Mouse (Mus musculus) forebrain, embryonic 16.5 days (tissue): ENCODE data around the gene Tmigd1. TPM values are rescaled to one million over a fixed set of nuclear protein-coding genes. Genes with fewer than 3 reads are reported as not detected.

Source experiments
- ATAC-seq: fragments of 200-750 bp; cut with Nextera tagmentation; 2 replicates; pipeline ENCODE4 v1.8.0; 2017; ENCODE audit warnings: mild to moderate bottlenecking, moderate library complexity
- H3K27ac ChIP-seq: fragments of 300-500 bp; sonication (generic); 2 replicates; pipeline ENCODE4 v1.5.1; 2014; ENCODE audit warnings: low read length, control low read depth
- H3K27me3 ChIP-seq: fragments of 300-500 bp; sonication (generic); replicated peaks from 2 replicates; pipeline ENCODE4 v1.6.1; 2014; ENCODE audit warnings: low read length; ENCODE audit not compliant: control insufficient read depth, insufficient read depth
- H3K36me3 ChIP-seq: fragments of 300-500 bp; sonication (generic); 2 replicates; pipeline ENCODE4 v1.6.1; 2014; ENCODE audit not compliant: control insufficient read depth, insufficient read depth
- H3K4me1 ChIP-seq: fragments of 300-500 bp; sonication (generic); replicated peaks from 2 replicates; pipeline ENCODE4 v1.6.1; 2014; ENCODE audit warnings: low read length; ENCODE audit not compliant: control insufficient read depth, insufficient read depth
- H3K4me2 ChIP-seq: fragments of 300-500 bp; sonication (generic); 2 replicates; pipeline ENCODE4 v1.6.1; 2014; ENCODE audit warnings: mild to moderate bottlenecking, low read length, control low read depth
- H3K4me3 ChIP-seq: fragments of 300-500 bp; sonication (generic); replicated peaks from 2 replicates; pipeline ENCODE4 v1.5.1; 2014; ENCODE audit warnings: mild to moderate bottlenecking, low read length, control low read depth
- H3K9ac ChIP-seq: fragments of 300-500 bp; sonication (generic); replicated peaks from 2 replicates; pipeline ENCODE4 v1.6.1; 2014; ENCODE audit warnings: low read depth, low read length, control low read depth
- H3K9me3 ChIP-seq: fragments of 300-500 bp; sonication (generic); 2 replicates; pipeline ENCODE4 v1.6.1; 2016; ENCODE audit warnings: low read length; ENCODE audit not compliant: control insufficient read depth
- WGBS: fragments of 180-500 bp; shearing (Covaris S2); extraction: QIAGEN DNeasy Blood & Tissue Kit; methylation state at CpG from one replicate; pipeline ENCODE4 v1.1.7; 2014; 5-methylcytosine and 5-hydroxymethylcytosine counted together
- polyA plus RNA-seq: library from polyadenylated mRNA; unstranded; fragments of >200 nt; fragmentation: Nextera tagmentation; extraction: Ambion mirVana; gene quantifications from 2 replicates; pipeline ENCODE4 v1.2.1, GENCODE M21; 2015

Gene Tmigd1
- polyA plus RNA-seq, 1 experiment from 2014 or later = not detected

GRCm38 (mm10) chr11:76945386-76946202 lies 43.6 kb downstream of the Tmigd1 start:
- WGBS = under 1% methylated on average over 58 of the region's 58 CpGs
- ATAC-seq = peak; percentile 95
- Histone ChIP-seq H3K27ac (peak overlapping the region; percentile 71), H3K9me3 (no peaks in the 10 kb centered on the region), H3K9ac (peak overlapping the region; percentile 92), H3K27me3 (no peaks in the 10 kb centered on the region), H3K4me2 (peak overlapping the region; percentile 53), H3K4me3 (peak overlapping the region; percentile 94), H3K36me3 (no peaks in the 10 kb centered on the region), H3K4me1 (peaks cover 12% of the 10 kb centered on the region)

- H3K9ac ChIP-seq = peak overlapping the region; percentile 92
- 2% methylated on average over 8 of the region's 8 CpGs for WGBS
- peak overlapping the region; percentile 94 for H3K4me3 ChIP-seq
- H3K4me1 ChIP-seq = peaks cover 12% of the 10 kb centered on the region
- no peaks in the 10 kb centered on the region for H3K27me3 ChIP-seq
- H3K9me3 ChIP-seq = no peaks in the 10 kb centered on the region
- no peak overlapping the region for H3K27ac ChIP-seq
- peak overlapping the region; percentile 53 for H3K4me2 ChIP-seq
- H3K36me3 ChIP-seq = peaks cover 3% of the 10 kb centered on the region
- no peak for ATAC-seq
These were observed 44.2 kb downstream of the Tmigd1 start for GRCm38 (mm10) chr11:76946203-76946585.

- Histone ChIP-seq H3K4me1 (no peaks in the 10 kb centered on the region), H3K4me2 (no peak overlapping the region), H3K36me3 (peaks cover 28% of the 10 kb centered on the region), H3K9ac (no peak overlapping the region), H3K27ac (no peak overlapping the region), H3K4me3 (no peak overlapping the region), H3K9me3 (no peaks in the 10 kb centered on the region), H3K27me3 (no peaks in the 10 kb centered on the region)
- WGBS = 83% methylated on average over 2 of the region's 2 CpGs
- ATAC-seq = no peak
These were observed 51.6 kb downstream of the Tmigd1 start for GRCm38 (mm10) chr11:76953536-76953935.

- Histone ChIP-seq H3K36me3 (peaks cover 29% of the 10 kb centered on the region), H3K4me3 (no peak overlapping the region), H3K27me3 (no peaks in the 10 kb centered on the region), H3K4me1 (no peaks in the 10 kb centered on the region), H3K9ac (no peak overlapping the region), H3K27ac (no peak overlapping the region), H3K9me3 (no peaks in the 10 kb centered on the region), H3K4me2 (no peak overlapping the region)
- no peak for ATAC-seq
- WGBS = 95% methylated on average over 3 of the region's 3 CpGs
These were observed 63.7 kb downstream of the Tmigd1 start for GRCm38 (mm10) chr11:76965703-76966102.

Other genes starting within 250 kb of the Tmigd1 start
- 0.27 and 1.3 TPM in 2 replicates for gene Bhlha9, start 229.7 kb upstream of the Tmigd1 start, polyA plus RNA-seq
- 0.24 and 0.27 TPM in 2 replicates for gene Trarg1, start 222.4 kb upstream of the Tmigd1 start, polyA plus RNA-seq
- gene Gosr1, start 138.6 kb upstream of the Tmigd1 start, polyA plus RNA-seq = 29.4 and 35.4 TPM in 2 replicates
- gene Cpd, start 55.1 kb upstream of the Tmigd1 start, polyA plus RNA-seq = 7.0 and 7.4 TPM in 2 replicates
- gene Blmh, start 22.6 kb downstream of the Tmigd1 start, polyA plus RNA-seq = 128 and 136 TPM in 2 replicates
- 0.27 and 0.72 TPM in 2 replicates for gene Slc6a4, start 96.4 kb downstream of the Tmigd1 start, polyA plus RNA-seq
- 50.2 and 50.9 TPM in 2 replicates for gene Nsrp1, start 176.3 kb downstream of the Tmigd1 start, polyA plus RNA-seq